Mouse (Mus musculus) layer of hippocampus, postnatal 14 days (tissue): ENCODE results near the gene C1qtnf6. TPM values are rescaled to one million over a fixed set of nuclear protein-coding genes. Genes with fewer than 3 reads are reported as not detected.

Source experiments
- DNase-seq, 2 experiments: peaks; one replicate each; pipeline ENCODE4 v3.0.0; 2021 to 2022; ENCODE audit warnings: low spot score in 2 of 2, mixed read lengths in 1 of 2
- total RNA-seq, 2 experiments: library from RNA; stranded (reverse); gene quantifications; 2 replicates each; pipeline ENCODE4 v1.2.3; 2021

C1qtnf6 gene
- total RNA-seq, 2 experiments from 2014 or later, result 10.8 to 12.0 TPM

- no peak for DNase-seq
Measured at GRCm38 (mm10) chr15:78521331-78521730, 9.9 kb downstream of the C1qtnf6 start.

- no peak for DNase-seq
Measured at GRCm38 (mm10) chr15:78520112-78520715, 11.0 kb downstream of the C1qtnf6 start.

- DNase-seq, result no peak
Measured at GRCm38 (mm10) chr15:78518221-78518620, 13.0 kb downstream of the C1qtnf6 start.

- DNase-seq, result no peak
Measured at GRCm38 (mm10) chr15:78515759-78516158, 15.5 kb downstream of the C1qtnf6 start.

GRCm38 (mm10) chr15:78514393-78515146 lies 16.6 kb downstream of the C1qtnf6 start:
- peak; percentile 80 to 87 for DNase-seq

GRCm38 (mm10) chr15:78513019-78513418 lies 18.2 kb downstream of the C1qtnf6 start:
- no peak for DNase-seq

- no peak for DNase-seq
Measured at GRCm38 (mm10) chr15:78511951-78512350, 19.3 kb downstream of the C1qtnf6 start.

GRCm38 (mm10) chr15:78510736-78511135 lies 20.5 kb downstream of the C1qtnf6 start:
- no peak for DNase-seq

- no peak for DNase-seq
Measured at GRCm38 (mm10) chr15:78510121-78510576, 21.1 kb downstream of the C1qtnf6 start.

- no peak for DNase-seq
Measured at GRCm38 (mm10) chr15:78509297-78509899, 21.8 kb downstream of the C1qtnf6 start.

GRCm38 (mm10) chr15:78508443-78508842 lies 22.8 kb downstream of the C1qtnf6 start:
- DNase-seq, result no peak

GRCm38 (mm10) chr15:78505541-78505940 lies 25.7 kb downstream of the C1qtnf6 start:
- DNase-seq, result no peak

GRCm38 (mm10) chr15:78504816-78505215 lies 26.4 kb downstream of the C1qtnf6 start:
- DNase-seq, result no peak

- DNase-seq, result peak in 1 of 2 experiments; percentile 20
Measured at GRCm38 (mm10) chr15:78504013-78504412, 27.2 kb downstream of the C1qtnf6 start.

GRCm38 (mm10) chr15:78502437-78503132 lies 28.6 kb downstream of the C1qtnf6 start:
- no peak for DNase-seq

GRCm38 (mm10) chr15:78494968-78495406 lies 36.2 kb downstream of the C1qtnf6 start, which contains the start of gene Il2rb:
Gene Il2rb, minus strand, starts transcription at chr15:78495271.
- DNase-seq, result no peak

- no peak for DNase-seq
Measured at GRCm38 (mm10) chr15:78493401-78494010, 37.7 kb downstream of the C1qtnf6 start.

GRCm38 (mm10) chr15:78491301-78491700 lies 39.9 kb downstream of the C1qtnf6 start:
- no peak for DNase-seq

- no peak for DNase-seq
Measured at GRCm38 (mm10) chr15:78489906-78490305, 41.3 kb downstream of the C1qtnf6 start.

- DNase-seq, result no peak
Measured at GRCm38 (mm10) chr15:78489248-78489647, 42.0 kb downstream of the C1qtnf6 start.

GRCm38 (mm10) chr15:78487066-78487465 lies 44.1 kb downstream of the C1qtnf6 start:
- no peak for DNase-seq
